Mouse (Mus musculus): Measurements from ENCODE around the gene Wdr6.

Wdr6 gene

DNA sequence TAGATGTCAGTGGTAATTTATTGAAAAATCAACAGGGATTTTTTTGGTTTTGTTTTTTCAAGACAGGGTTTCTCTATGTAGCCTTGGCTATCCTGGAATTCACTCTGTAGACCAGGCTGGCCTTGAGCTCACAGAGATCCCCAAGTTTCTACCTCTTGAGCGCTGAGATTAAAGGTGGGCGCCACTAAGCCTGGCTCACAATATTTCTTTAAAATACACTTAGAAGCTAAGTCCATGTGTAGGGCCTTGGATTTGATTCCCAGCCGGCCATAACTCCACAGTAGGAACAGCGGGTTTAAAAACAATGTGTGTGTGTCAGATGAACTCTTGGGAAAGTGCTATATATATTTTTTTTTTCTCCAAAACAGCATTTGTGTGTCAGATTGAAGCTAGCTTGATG, 55.2 kb downstream of the Wdr6 start:
- DNase-seq (ENCODE audit: low spot score in 2 of 2), result no peak
